Mouse (Mus musculus) liver, embryonic 16.5 days (tissue): ENCODE results near the gene Kazald1. TPM values are rescaled to one million over a fixed set of nuclear protein-coding genes. Genes with fewer than 3 reads are reported as not detected.
A peak's percentile ranks its signal among the peaks of the same experiment; 100 is the strongest.

ENCODE experiments used
- ATAC-seq: fragments of 200-750 bp; cut with Nextera tagmentation; 2 replicates; pipeline ENCODE4 v1.8.0; 2017; ENCODE audit warnings: low read depth, mild to moderate bottlenecking, moderate number of reproducible peaks, moderate library complexity
- H3K27ac ChIP-seq: fragments of 300-500 bp; sonication (generic); 2 replicates; pipeline ENCODE4 v1.5.1; 2014; ENCODE audit warnings: mild to moderate bottlenecking, low read length
- H3K27me3 ChIP-seq: fragments of 300-500 bp; sonication (generic); 2 replicates; pipeline ENCODE4 v1.6.1; 2014; ENCODE audit warnings: low read depth, low read length, mixed read lengths; ENCODE audit not compliant: control insufficient read depth, insufficient read depth
- H3K36me3 ChIP-seq: fragments of 300-500 bp; sonication (generic); 2 replicates; pipeline ENCODE4 v1.6.1; 2014; ENCODE audit warnings: mild to moderate bottlenecking; ENCODE audit not compliant: control insufficient read depth, insufficient read depth
- H3K4me1 ChIP-seq: fragments of 300-500 bp; sonication (generic); 2 replicates; pipeline ENCODE4 v1.6.1; 2014; ENCODE audit warnings: low read depth, low read length, mixed read lengths; ENCODE audit not compliant: control insufficient read depth
- H3K4me2 ChIP-seq: fragments of 300-500 bp; sonication (generic); 2 replicates; pipeline ENCODE4 v1.6.1; 2014; ENCODE audit warnings: low read depth, low read length, mixed read lengths
- H3K4me3 ChIP-seq: fragments of 300-500 bp; sonication (generic); 2 replicates; pipeline ENCODE4 v1.5.1; 2014; ENCODE audit warnings: low read depth, mild to moderate bottlenecking, low read length
- H3K9ac ChIP-seq: fragments of 300-500 bp; sonication (generic); 2 replicates; pipeline ENCODE4 v1.6.1; 2014; ENCODE audit warnings: low read depth, low read length
- H3K9me3 ChIP-seq: fragments of 300-500 bp; sonication (generic); replicated peaks from 2 replicates; pipeline ENCODE4 v1.6.1; 2016; ENCODE audit warnings: low read length; ENCODE audit not compliant: control insufficient read depth
- WGBS: fragments of 180-500 bp; shearing (Covaris S2); extraction: QIAGEN DNeasy Blood & Tissue Kit; methylation state at CpG from one replicate; pipeline ENCODE4 v1.1.7; 2014; ENCODE audit not compliant: insufficient replicate concordance; 5-methylcytosine and 5-hydroxymethylcytosine counted together
- polyA plus RNA-seq: library from polyadenylated mRNA; unstranded; fragments of >200 nt; fragmentation: Nextera tagmentation; extraction: Ambion mirVana; gene quantifications from 2 replicates; pipeline ENCODE4 v1.2.1, GENCODE M21; 2015

Gene Kazald1
- polyA plus RNA-seq, 1 experiment from 2014 or later = 0.35 TPM

- WGBS = 7% methylated on average over 20 of the region's 20 CpGs
- peak; percentile 47 for ATAC-seq
Observed at GRCm38 (mm10) chr19:45073871-45074542, 1.0 kb upstream of the Kazald1 start.

GRCm38 (mm10) chr19:45075323-45076035 lies 438 bp downstream of the Kazald1 start:
- peak; percentile 45 for ATAC-seq
- H3K4me2 ChIP-seq = peak overlapping the region; percentile 97
- no peaks in the 10 kb centered on the region for H3K36me3 ChIP-seq
- H3K9me3 ChIP-seq = no peaks in the 10 kb centered on the region
- H3K27me3 ChIP-seq = peaks cover 51% of the 10 kb centered on the region
- peaks cover 42% of the 10 kb centered on the region for H3K4me1 ChIP-seq
- peak overlapping the region; percentile 85 for H3K9ac ChIP-seq
- peak overlapping the region; percentile 74 for H3K4me3 ChIP-seq
- H3K27ac ChIP-seq = peak overlapping the region; percentile 89
- 2% methylated on average over 32 of the region's 32 CpGs for WGBS

More at GRCm38 (mm10) chr19:45073871-45074542, 1.0 kb upstream of the Kazald1 start:
- peak overlapping the region; percentile 74 for H3K4me3 ChIP-seq
- H3K27ac ChIP-seq = peak overlapping the region; percentile 89
- H3K4me2 ChIP-seq = peak overlapping the region; percentile 97
- peak overlapping the region; percentile 85 for H3K9ac ChIP-seq
- no peaks in the 10 kb centered on the region for H3K36me3 ChIP-seq
- no peaks in the 10 kb centered on the region for H3K9me3 ChIP-seq
- peaks cover 37% of the 10 kb centered on the region for H3K27me3 ChIP-seq
- peaks cover 33% of the 10 kb centered on the region for H3K4me1 ChIP-seq

DNA sequence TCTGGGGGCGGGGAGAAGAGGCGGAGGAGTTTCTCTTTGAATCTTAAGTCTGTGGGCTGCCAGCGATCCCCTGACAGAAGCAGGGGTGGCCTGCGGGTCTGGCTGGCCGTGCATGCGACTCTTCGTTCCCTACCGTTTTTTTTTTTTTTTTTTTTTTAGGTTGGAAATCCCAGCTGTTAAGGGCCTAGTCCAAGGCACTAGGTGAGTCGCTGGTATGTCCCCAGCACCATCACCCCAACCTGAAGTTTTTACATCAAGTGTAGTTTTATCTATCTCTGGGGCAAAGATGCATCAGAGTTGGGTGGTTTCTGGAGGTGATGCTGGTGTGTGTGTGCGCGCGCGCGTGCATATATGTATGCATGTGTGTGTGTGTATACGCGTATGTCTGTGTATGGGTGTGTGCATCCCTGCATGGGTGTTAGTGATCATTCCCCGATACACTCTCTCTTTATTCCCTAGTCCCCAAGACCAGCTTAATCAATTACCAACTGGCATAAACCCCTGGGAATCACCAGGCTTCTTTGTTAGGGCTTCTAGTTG lies 1.1 kb downstream of the Kazald1 start:
- WGBS = 10% methylated on average over 17 of the region's 17 CpGs

GRCm38 (mm10) chr19:45076586-45077510 lies 1.8 kb downstream of the Kazald1 start:
- peaks cover 39% of the 10 kb centered on the region for H3K4me1 ChIP-seq
- WGBS = 1% methylated on average over 62 of the region's 62 CpGs
- H3K9me3 ChIP-seq = no peaks in the 10 kb centered on the region
- H3K4me3 ChIP-seq = peak overlapping the region; percentile 74
- H3K27me3 ChIP-seq = peaks cover 63% of the 10 kb centered on the region
- no peaks in the 10 kb centered on the region for H3K36me3 ChIP-seq
- no peak overlapping the region for H3K27ac ChIP-seq
- H3K4me2 ChIP-seq = peak overlapping the region; percentile 97
- H3K9ac ChIP-seq = peak overlapping the region; percentile 33
- peak; percentile 28 for ATAC-seq

More for the DNA sequence above, 1.1 kb downstream of the Kazald1 start:
- no peaks in the 10 kb centered on the region for H3K9me3 ChIP-seq
- H3K4me3 ChIP-seq = peak overlapping the region; percentile 74
- peak overlapping the region; percentile 85 for H3K9ac ChIP-seq
- no peak for ATAC-seq
- H3K4me1 ChIP-seq = peaks cover 39% of the 10 kb centered on the region
- H3K27ac ChIP-seq = no peak overlapping the region
- peak overlapping the region; percentile 97 for H3K4me2 ChIP-seq
- H3K36me3 ChIP-seq = no peaks in the 10 kb centered on the region
- H3K27me3 ChIP-seq = peaks cover 58% of the 10 kb centered on the region

DNA sequence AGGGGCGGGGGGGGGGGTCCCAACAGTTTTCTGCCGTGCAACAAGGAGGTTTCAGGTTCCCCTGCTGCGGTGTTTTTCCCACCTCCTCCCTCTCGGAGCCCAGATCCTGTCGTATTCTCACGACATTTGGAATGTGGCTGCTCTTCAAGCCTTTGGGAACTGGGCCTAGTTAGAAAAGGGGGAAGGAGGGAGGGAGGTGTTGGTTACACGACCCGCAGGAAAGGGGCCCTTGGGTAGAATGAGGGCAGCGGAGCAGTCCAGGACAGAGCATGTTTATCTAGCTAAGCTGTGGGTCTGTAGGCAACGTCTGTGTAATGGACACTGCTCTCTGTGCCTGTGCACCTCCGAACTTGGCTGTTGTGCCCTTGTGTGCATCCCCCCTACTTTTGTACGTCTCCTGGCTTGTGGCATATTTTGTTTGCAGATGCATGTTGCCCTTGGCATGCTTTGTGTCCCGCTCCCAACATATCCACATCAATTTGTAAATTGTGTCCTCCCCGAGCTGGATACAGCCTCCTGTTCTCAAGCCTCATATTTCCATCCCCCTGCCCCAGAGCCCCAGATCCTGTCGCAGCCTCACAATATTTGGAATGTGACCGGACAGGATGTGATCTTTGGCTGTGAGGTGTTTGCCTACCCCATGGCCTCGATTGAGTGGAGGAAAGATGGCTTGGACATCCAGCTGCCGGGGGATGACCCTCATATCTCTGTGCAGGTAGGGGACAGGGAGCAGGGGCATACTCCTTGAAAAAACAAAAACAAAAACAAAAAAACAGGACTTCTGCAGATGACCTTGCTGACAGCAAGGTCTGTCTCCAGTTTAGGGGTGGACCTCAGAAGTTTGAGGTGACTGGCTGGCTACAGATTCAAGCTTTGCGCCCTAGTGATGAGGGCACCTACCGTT lies 3.0 kb downstream of the Kazald1 start:
- H3K27ac ChIP-seq = no peak overlapping the region
- H3K27me3 ChIP-seq = peaks cover 70% of the 10 kb centered on the region
- H3K4me2 ChIP-seq = no peak overlapping the region
- peaks cover 39% of the 10 kb centered on the region for H3K4me1 ChIP-seq
- no peaks in the 10 kb centered on the region for H3K36me3 ChIP-seq
- WGBS = 5% methylated on average over 20 of the region's 20 CpGs
- H3K4me3 ChIP-seq = no peak overlapping the region
- H3K9ac ChIP-seq = no peak overlapping the region
- H3K9me3 ChIP-seq = no peaks in the 10 kb centered on the region
- no peak for ATAC-seq

DNA sequence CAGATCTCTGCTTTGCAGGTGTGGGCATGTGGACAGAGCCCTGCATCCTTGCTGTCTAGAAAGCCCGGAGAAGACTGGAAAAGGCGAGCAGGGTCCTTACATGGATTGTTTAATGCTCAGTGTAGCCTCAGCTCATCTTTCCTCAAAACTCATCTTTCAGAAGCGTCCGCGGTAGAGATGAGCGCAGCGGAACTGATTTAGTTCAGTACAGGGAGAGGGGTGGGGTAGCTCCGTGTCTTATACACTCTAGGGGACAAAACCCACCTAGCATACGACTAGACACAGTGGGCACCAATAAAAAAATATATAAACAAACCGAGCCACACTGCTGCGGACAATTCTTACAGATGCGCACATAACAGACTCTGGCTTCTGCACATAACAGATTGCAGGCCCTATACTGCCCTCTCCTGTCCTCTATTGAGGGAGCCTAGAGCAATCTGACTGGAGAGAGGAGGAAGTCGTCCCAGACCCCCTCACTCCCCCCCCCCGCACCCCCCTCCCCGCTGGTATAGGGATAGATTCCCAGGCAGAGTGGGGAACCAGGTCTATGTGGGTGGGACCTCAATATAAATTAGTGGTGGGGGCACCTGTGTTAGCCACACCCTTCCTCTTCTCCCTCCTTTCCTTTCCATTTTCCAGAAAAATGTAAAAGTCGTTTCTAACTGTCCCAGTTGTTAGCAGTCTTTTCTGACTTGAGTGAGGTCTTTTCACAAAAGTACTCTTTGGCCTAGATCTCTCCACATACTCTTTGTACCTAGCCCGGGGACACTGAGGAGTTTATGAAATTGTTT lies 4.1 kb downstream of the Kazald1 start:
- H3K9ac ChIP-seq = no peak overlapping the region
- H3K4me1 ChIP-seq = peaks cover 32% of the 10 kb centered on the region
- H3K27me3 ChIP-seq = peaks cover 76% of the 10 kb centered on the region
- ATAC-seq = no peak
- H3K27ac ChIP-seq = no peak overlapping the region
- no peaks in the 10 kb centered on the region for H3K9me3 ChIP-seq
- no peak overlapping the region; the same call in 1 of the 2 replicates for H3K4me3 ChIP-seq
- peak overlapping the region; percentile 43; the same call in 1 of the 2 replicates for H3K4me2 ChIP-seq
- WGBS = 7% methylated on average over 17 of the region's 17 CpGs
- no peaks in the 10 kb centered on the region for H3K36me3 ChIP-seq

GRCm38 (mm10) chr19:45079769-45080515 lies 4.9 kb downstream of the Kazald1 start:
- no peak overlapping the region for H3K9ac ChIP-seq
- H3K4me2 ChIP-seq = peak overlapping the region; percentile 43
- peak overlapping the region; percentile 19; the same call in 1 of the 2 replicates for H3K4me3 ChIP-seq
- no peak overlapping the region for H3K27ac ChIP-seq
- H3K27me3 ChIP-seq = peaks cover 79% of the 10 kb centered on the region
- no peaks in the 10 kb centered on the region for H3K9me3 ChIP-seq
- WGBS = 1% methylated on average over 45 of the region's 45 CpGs
- no peak for ATAC-seq
- no peaks in the 10 kb centered on the region for H3K36me3 ChIP-seq
- peaks cover 32% of the 10 kb centered on the region for H3K4me1 ChIP-seq
